Mouse (Mus musculus): ENCODE measurements around the gene Ephb1. TPM values are rescaled to one million over a fixed set of nuclear protein-coding genes. Genes with fewer than 3 reads are reported as not detected.

Gene Ephb1
- polyA plus RNA-seq, 1 experiment = 0.97 TPM

GRCm38 (mm10) chr9:102352186-102353055 lies 2.1 kb downstream of the Ephb1 start:
- no peak for DNase-seq (ENCODE audit: low read depth)

- no peak for DNase-seq (ENCODE audit: low read depth)
Measured at GRCm38 (mm10) chr9:102351721-102352120, 2.8 kb downstream of the Ephb1 start.

- DNase-seq (ENCODE audit: low read depth) = no peak
Measured at GRCm38 (mm10) chr9:102351221-102351620, 3.3 kb downstream of the Ephb1 start.

- no peak for DNase-seq (ENCODE audit: low read depth)
Measured at GRCm38 (mm10) chr9:102350696-102351095, 3.8 kb downstream of the Ephb1 start.

- no peak for DNase-seq (ENCODE audit: low read depth)
Measured at GRCm38 (mm10) chr9:102350076-102350475, 4.4 kb downstream of the Ephb1 start.

- no peak for DNase-seq (ENCODE audit: low read depth)
Measured at GRCm38 (mm10) chr9:102346801-102347200, 7.7 kb downstream of the Ephb1 start.

GRCm38 (mm10) chr9:102345474-102345873 lies 9.0 kb downstream of the Ephb1 start:
- DNase-seq (ENCODE audit: low read depth) = no peak

GRCm38 (mm10) chr9:102345047-102345446 lies 9.4 kb downstream of the Ephb1 start:
- DNase-seq (ENCODE audit: low read depth) = no peak

- no peak for DNase-seq (ENCODE audit: low read depth)
Measured at GRCm38 (mm10) chr9:102344086-102344930, 10.2 kb downstream of the Ephb1 start.

GRCm38 (mm10) chr9:102343061-102343460 lies 11.4 kb downstream of the Ephb1 start:
- DNase-seq (ENCODE audit: low read depth) = no peak

GRCm38 (mm10) chr9:102342026-102342425 lies 12.5 kb downstream of the Ephb1 start:
- DNase-seq (ENCODE audit: low read depth) = no peak

GRCm38 (mm10) chr9:102340768-102341167 lies 13.7 kb downstream of the Ephb1 start:
- no peak for DNase-seq (ENCODE audit: low read depth)

GRCm38 (mm10) chr9:102335571-102336282 lies 18.8 kb downstream of the Ephb1 start:
- DNase-seq (ENCODE audit: low read depth) = no peak

- DNase-seq (ENCODE audit: low read depth) = no peak
Measured at GRCm38 (mm10) chr9:102330266-102331060, 24.0 kb downstream of the Ephb1 start.

GRCm38 (mm10) chr9:102327625-102328150 lies 26.8 kb downstream of the Ephb1 start:
- DNase-seq (ENCODE audit: low read depth) = no peak

- no peak for DNase-seq (ENCODE audit: low read depth)
Measured at GRCm38 (mm10) chr9:102315436-102315835, 39.1 kb downstream of the Ephb1 start.

GRCm38 (mm10) chr9:102314795-102315194 lies 39.7 kb downstream of the Ephb1 start:
- no peak for DNase-seq (ENCODE audit: low read depth)

- DNase-seq (ENCODE audit: low read depth) = no peak
Measured at GRCm38 (mm10) chr9:102310431-102310830, 44.1 kb downstream of the Ephb1 start.

GRCm38 (mm10) chr9:102309278-102309677 lies 45.2 kb downstream of the Ephb1 start:
- DNase-seq (ENCODE audit: low read depth) = no peak

GRCm38 (mm10) chr9:102307656-102308055 lies 46.8 kb downstream of the Ephb1 start:
- no peak for DNase-seq (ENCODE audit: low read depth)

Data from gonadal fat pad, adult 2 months (tissue).